Mouse (Mus musculus) ovary, adult 10 weeks (tissue): ENCODE data around the gene Pdgfa. TPM values are rescaled to one million over a fixed set of nuclear protein-coding genes. Genes with fewer than 3 reads are reported as not detected.

Source experiments
- polyA plus RNA-seq: library from polyadenylated mRNA; stranded (reverse); fragments of 350-450 nt; fragmentation: Illumina TruSeq; extraction: RNeasy Lipid Tissue Mini Kit (QIAGEN cat#74804); gene quantifications from one replicate; pipeline ENCODE4 v1.2.3, GENCODE M21; 2014

Pdgfa gene
- 17.8 TPM for polyA plus RNA-seq

GRCm38 (mm10) chr5:138997171-138997788, at the start of gene Pdgfa:
Pdgfa (minus strand) TSS chr5:138997370.

Other genes starting within 250 kb of the Pdgfa start
- gene Fam20c, start 242.9 kb downstream of the Pdgfa start, polyA plus RNA-seq = 3.4 TPM
- gene Gm5294, start 177.3 kb downstream of the Pdgfa start, polyA plus RNA-seq = not detected
- gene Prkar1b, start 152.6 kb upstream of the Pdgfa start, polyA plus RNA-seq = 11.5 TPM
- 7.7 TPM for gene Dnaaf5, start 152.9 kb upstream of the Pdgfa start, polyA plus RNA-seq
- gene Sun1, start 203.3 kb upstream of the Pdgfa start, polyA plus RNA-seq = 20.9 TPM